Mouse (Mus musculus) CH12.LX (cell line): Measurements from ENCODE around the gene Brca1. TPM values are rescaled to one million over a fixed set of nuclear protein-coding genes. Genes with fewer than 3 reads are reported as not detected.
A peak's percentile ranks its signal among the peaks of the same experiment; 100 is the strongest.

Experiments used
- DNase-seq: peaks from one replicate; pipeline ENCODE4 v3.0.0-alpha.2; 2013; ENCODE audit errors: extremely low read depth
- H3K27ac ChIP-seq: 2 replicates; pipeline ENCODE4 v1.5.1; 2012; ENCODE audit warnings: low read depth, mild to moderate bottlenecking, control low read depth, moderate library complexity; ENCODE audit not compliant: insufficient read depth
- H3K27me3 ChIP-seq: replicated peaks from 2 replicates; pipeline ENCODE3; 2012; ENCODE audit warnings: inconsistent platforms
- H3K36me3 ChIP-seq, 2 experiments: replicated peaks in 1 of 2; 2 replicates each; pipeline versions ENCODE3 to v1.6.1; 2012; ENCODE audit warnings: inconsistent platforms in 1 of 2, low read length in 1 of 2, mild to moderate bottlenecking in 1 of 2, mixed read lengths in 1 of 2, moderate library complexity in 1 of 2; ENCODE audit not compliant: control insufficient read depth in 1 of 2, insufficient read depth in 1 of 2
- H3K4me1 ChIP-seq, 2 experiments: 2 replicates each; pipeline ENCODE4 v1.6.1; 2012; ENCODE audit warnings: inconsistent platforms in 1 of 2, moderate library complexity in 1 of 2; ENCODE audit not compliant: insufficient read depth in 2 of 2, control insufficient read depth in 1 of 2
- H3K4me2 ChIP-seq: 2 replicates; pipeline ENCODE4 v1.6.1; 2012; ENCODE audit warnings: low read depth, mild to moderate bottlenecking, control low read depth; ENCODE audit not compliant: poor library complexity, insufficient read depth, severe bottlenecking
- H3K4me3 ChIP-seq, 3 experiments: fragments of 150-350 bp in 1 of 3; sonication (generic) in 1 of 3; replicated peaks in 1 of 3; 2 replicates each; pipeline versions ENCODE3 to v1.5.1; 2011 to 2012; ENCODE audit warnings: low read depth in 2 of 3, low read length in 2 of 3, mild to moderate bottlenecking in 2 of 3, moderate library complexity in 2 of 3, control low read depth in 1 of 3, improper control_type of control experiment in 1 of 3, inconsistent platforms in 1 of 3, mixed read lengths in 1 of 3; ENCODE audit not compliant: poor library complexity in 1 of 3
- H3K79me2 ChIP-seq: replicated peaks from 2 replicates; pipeline ENCODE4 v1.6.1; 2012; ENCODE audit warnings: mild to moderate bottlenecking, moderate library complexity; ENCODE audit not compliant: control insufficient read depth, poor library complexity, insufficient read depth, severe bottlenecking; ENCODE audit errors: extremely low read depth
- H3K9ac ChIP-seq: 2 replicates; pipeline ENCODE4 v1.6.1; 2012; ENCODE audit warnings: low read depth, mild to moderate bottlenecking, control low read depth, moderate library complexity; ENCODE audit not compliant: insufficient read depth
- H3K9me3 ChIP-seq: replicated peaks from 2 replicates; pipeline ENCODE3; 2012; ENCODE audit warnings: low read length, inconsistent platforms, mixed read lengths
- BHLHE40 ChIP-seq: IDR thresholded peaks from 2 replicates; pipeline ENCODE4 v1.6.1; 2011; ENCODE audit warnings: mild to moderate bottlenecking, low read depth, low read length, improper control_type of control experiment
- CHD1 ChIP-seq: IDR thresholded peaks from 2 replicates; pipeline ENCODE4 v1.6.1; 2012; ENCODE audit warnings: low read depth, low read length, improper control_type of control experiment, inconsistent platforms
- CHD2 ChIP-seq: IDR thresholded peaks from 2 replicates; pipeline ENCODE4 v1.6.1; 2011; ENCODE audit warnings: low read length, improper control_type of control experiment
- CTCF ChIP-seq, 2 experiments: IDR thresholded peaks in 1 of 2; conservative IDR thresholded peaks in 1 of 2; 2 replicates each; pipeline ENCODE4 v1.5.1; 2011 to 2012; ENCODE audit warnings: low read depth in 2 of 2, low read length in 2 of 2, improper control_type of control experiment in 1 of 2, inconsistent platforms in 1 of 2, mild to moderate bottlenecking in 1 of 2, moderate library complexity in 1 of 2
- E2F4 ChIP-seq: IDR thresholded peaks from 2 replicates; pipeline ENCODE4 v1.6.1; 2011; ENCODE audit warnings: low read depth, low read length, improper control_type of control experiment; ENCODE audit not compliant: insufficient replicate concordance
- ELF1 ChIP-seq: IDR thresholded peaks from 2 replicates; pipeline ENCODE4 v1.6.1; 2014; ENCODE audit warnings: low read depth, mild to moderate bottlenecking, inconsistent platforms, low read length, improper control_type of control experiment
- EP300 ChIP-seq: IDR thresholded peaks from 2 replicates; pipeline ENCODE4 v1.6.1; 2011; ENCODE audit warnings: low read length, improper control_type of control experiment
- ETS1 ChIP-seq: conservative IDR thresholded peaks from 2 replicates; pipeline ENCODE4 v1.6.1; 2012; ENCODE audit warnings: low read depth, mild to moderate bottlenecking, inconsistent platforms, low read length, improper control_type of control experiment, moderate library complexity
- GABPA ChIP-seq: IDR thresholded peaks from 2 replicates; pipeline ENCODE4 v1.6.1; 2012; ENCODE audit warnings: low read depth, low read length, improper control_type of control experiment, inconsistent platforms; ENCODE audit not compliant: insufficient replicate concordance
- HCFC1 ChIP-seq: IDR thresholded peaks from 2 replicates; pipeline ENCODE4 v1.6.1; 2012; ENCODE audit warnings: low read depth, mild to moderate bottlenecking, inconsistent platforms, low read length, improper control_type of control experiment
- IRF4 ChIP-seq: IDR thresholded peaks from 2 replicates; pipeline ENCODE4 v1.6.1; 2014; ENCODE audit warnings: low read depth, mild to moderate bottlenecking, inconsistent platforms, low read length, improper control_type of control experiment
- JUN ChIP-seq: IDR thresholded peaks from 2 replicates; pipeline ENCODE4 v1.6.1; 2011; ENCODE audit warnings: low read depth, mild to moderate bottlenecking, low read length, improper control_type of control experiment, moderate library complexity; ENCODE audit not compliant: insufficient read depth
- JUND ChIP-seq: conservative IDR thresholded peaks from 2 replicates; pipeline ENCODE4 v1.6.1; 2011; ENCODE audit warnings: low read depth, low read length, improper control_type of control experiment
- KAT2A ChIP-seq: IDR thresholded peaks from 2 replicates; pipeline ENCODE4 v1.6.1; 2012; ENCODE audit warnings: low read length, improper control_type of control experiment, inconsistent platforms; ENCODE audit not compliant: insufficient replicate concordance
- MAFK ChIP-seq: IDR thresholded peaks from 2 replicates; pipeline ENCODE4 v1.6.1; 2011; ENCODE audit warnings: low read length, improper control_type of control experiment; ENCODE audit not compliant: insufficient replicate concordance
- MAX ChIP-seq: IDR thresholded peaks from 2 replicates; pipeline ENCODE4 v1.6.1; 2011; ENCODE audit warnings: low read length, improper control_type of control experiment
- MAZ ChIP-seq: IDR thresholded peaks from 2 replicates; pipeline ENCODE4 v1.6.1; 2012; ENCODE audit warnings: low read depth, mild to moderate bottlenecking, inconsistent platforms, low read length, improper control_type of control experiment, moderate library complexity
- MEF2A ChIP-seq: IDR thresholded peaks from 2 replicates; pipeline ENCODE4 v1.6.1; 2014; ENCODE audit warnings: low read depth, mild to moderate bottlenecking, inconsistent platforms, low read length, improper control_type of control experiment, borderline replicate concordance
- MXI1 ChIP-seq: IDR thresholded peaks from 2 replicates; pipeline ENCODE4 v1.6.1; 2011; ENCODE audit warnings: mild to moderate bottlenecking, low read depth, low read length, improper control_type of control experiment
- MYC ChIP-seq: IDR thresholded peaks from 2 replicates; pipeline ENCODE4 v1.6.1; 2011; ENCODE audit warnings: low read depth, mild to moderate bottlenecking, improper control_type of control experiment, low read length
- NELFE ChIP-seq: IDR thresholded peaks from 2 replicates; pipeline ENCODE4 v1.6.1; 2011; ENCODE audit warnings: low read depth, low read length, improper control_type of control experiment
- NRF1 ChIP-seq: IDR thresholded peaks from 2 replicates; pipeline ENCODE4 v1.6.1; 2014; ENCODE audit warnings: low read depth, mild to moderate bottlenecking, inconsistent platforms, low read length, improper control_type of control experiment, moderate library complexity
- PAX5 ChIP-seq: IDR thresholded peaks from 2 replicates; pipeline ENCODE4 v1.6.1; 2012; ENCODE audit warnings: low read length, inconsistent platforms, mixed read lengths
- POLR2A ChIP-seq: IDR thresholded peaks from 2 replicates; pipeline ENCODE4 v1.6.1; 2011; ENCODE audit warnings: low read depth, mild to moderate bottlenecking, improper control_type of control experiment, low read length
- POLR2AphosphoS2 ChIP-seq: IDR thresholded peaks from 2 replicates; pipeline ENCODE4 v1.6.1; 2011; ENCODE audit warnings: low read depth, low read length, improper control_type of control experiment
- RAD21 ChIP-seq: IDR thresholded peaks from 2 replicates; pipeline ENCODE4 v1.6.1; 2011; ENCODE audit warnings: low read depth, mild to moderate bottlenecking, low read length, improper control_type of control experiment, moderate library complexity
- RCOR1 ChIP-seq: conservative IDR thresholded peaks from 2 replicates; pipeline ENCODE4 v1.6.1; 2012; ENCODE audit warnings: low read depth, mild to moderate bottlenecking, inconsistent platforms, low read length, improper control_type of control experiment
- SIN3A ChIP-seq: IDR thresholded peaks from 2 replicates; pipeline ENCODE4 v1.6.1; 2012; ENCODE audit warnings: low read length, improper control_type of control experiment, inconsistent platforms
- SMC3 ChIP-seq: IDR thresholded peaks from 2 replicates; pipeline ENCODE4 v1.6.1; 2011; ENCODE audit warnings: low read depth, low read length, improper control_type of control experiment
- TBP ChIP-seq: conservative IDR thresholded peaks from 2 replicates; pipeline ENCODE4 v1.6.1; 2011; ENCODE audit warnings: low read depth, low read length, improper control_type of control experiment
- TCF12 ChIP-seq: IDR thresholded peaks from 2 replicates; pipeline ENCODE4 v1.6.1; 2014; ENCODE audit warnings: low read depth, mild to moderate bottlenecking, inconsistent platforms, low read length, improper control_type of control experiment
- UBTF ChIP-seq: IDR thresholded peaks from 2 replicates; pipeline ENCODE4 v1.6.1; 2012; ENCODE audit warnings: low read depth, mild to moderate bottlenecking, inconsistent platforms, low read length, improper control_type of control experiment, moderate library complexity
- USF1 ChIP-seq: IDR thresholded peaks from 2 replicates; pipeline ENCODE4 v1.6.1; 2014; ENCODE audit warnings: low read depth, mild to moderate bottlenecking, inconsistent platforms, low read length, improper control_type of control experiment
- USF2 ChIP-seq: conservative IDR thresholded peaks from 2 replicates; pipeline ENCODE4 v1.6.1; 2011; ENCODE audit warnings: low read depth, low read length, improper control_type of control experiment
- ZC3H11A ChIP-seq: IDR thresholded peaks from 2 replicates; pipeline ENCODE4 v1.6.1; 2012; ENCODE audit warnings: low read depth, mild to moderate bottlenecking, inconsistent platforms, low read length, improper control_type of control experiment
- ZKSCAN1 ChIP-seq: IDR thresholded peaks from 2 replicates; pipeline ENCODE4 v1.6.1; 2012; ENCODE audit warnings: low read depth, inconsistent platforms, low read length, improper control_type of control experiment, borderline replicate concordance
- ZMIZ1 ChIP-seq: IDR thresholded peaks from 2 replicates; pipeline ENCODE4 v1.6.1; 2012; ENCODE audit warnings: low read depth, mild to moderate bottlenecking, inconsistent platforms, low read length, improper control_type of control experiment
- ZNF384 ChIP-seq: IDR thresholded peaks from 2 replicates; pipeline ENCODE4 v1.6.1; 2012; ENCODE audit warnings: low read depth, low read length, improper control_type of control experiment, inconsistent platforms
- dilution Hi-C: fragments of 300-500 bp; cut with MboI; formaldehyde crosslinking; loops from 2 replicates; pipeline ENCODE4 v1.14.3; 2020; ENCODE audit warnings: low sequenced_read_pairs; ENCODE audit not compliant: extremely low pct_unique_long_range_greater_than_20kb, extremely low pct_ligation_motif_present
- in situ Hi-C: fragments of 300-500 bp; cut with MboI; formaldehyde crosslinking; loops from 3 replicates; pipeline ENCODE4 v1.14.3; 2019; ENCODE audit warnings: low sequenced_read_pairs, low pct_ligation_motif_present, low pct_unique_long_range_greater_than_20kb, mixed read lengths
- polyA plus RNA-seq: library from polyadenylated mRNA; unstranded; fragments of >175 nt; gene quantifications from 2 replicates; pipeline ENCODE4 v1.2.1, GENCODE M21; 2012; ENCODE audit warnings: low read depth; ENCODE audit not compliant: insufficient read length
- total RNA-seq, 2 experiments: library from RNA; depleted of rRNA; stranded (reverse); fragments of 300-350 nt in 1 of 2; fragments of >200 nt in 1 of 2; gene quantifications; 2 replicates each; pipeline ENCODE4 v1.2.3; 2012 to 2014

Brca1 gene
- total and polyA plus RNA-seq, 3 experiments: 31.3 to 37.5 (median 33.0) TPM

- peak overlapping the region; percentile 77 for H3K9ac ChIP-seq
- H3K4me2 ChIP-seq: peak overlapping the region; percentile 98
- peaks cover 76% of the 10 kb centered on the region for H3K79me2 ChIP-seq
- TF ChIP-seq RAD21: no peak
- TF ChIP-seq POLR2AphosphoS2: no peak
- TF ChIP-seq ZMIZ1: peak; percentile 27
- TF ChIP-seq ZC3H11A: no peak
- peak; percentile 59; the same call in 1 of the 2 replicates for TF ChIP-seq NELFE
- peak; percentile 91 for TF ChIP-seq CHD2
- TF ChIP-seq GABPA: no peak; the same call in 1 of the 2 replicates
- 0 out of 2 replicates have a peak, but pooled peaks have one; percentile 19 for TF ChIP-seq E2F4
- no peak for TF ChIP-seq MEF2A
- no peak for TF ChIP-seq UBTF
- peak; percentile 82 for TF ChIP-seq HCFC1
- no peak for TF ChIP-seq MYC
- TF ChIP-seq ZNF384: no peak
- no peak for TF ChIP-seq EP300
- 0 out of 4 replicates have a peak, but pooled peaks of 1 of the 2 experiments have one; percentile 14 for TF ChIP-seq CTCF (conservative IDR thresholded peaks at IDR 0.05 in 1 of 2, IDR thresholded peaks at IDR 0.05 in 1 of 2; ENCODE audit: low read depth in 2 of 2, low read length in 2 of 2)
- TF ChIP-seq SIN3A: peak; percentile 96; the same call in 1 of the 2 replicates
- no peak for TF ChIP-seq PAX5
- no peak for TF ChIP-seq MAZ
- peak; percentile 26 for TF ChIP-seq USF1
- TF ChIP-seq MAFK: no peak
- peak; percentile 83 for TF ChIP-seq ELF1
- no peak for TF ChIP-seq SMC3
- no peak for TF ChIP-seq JUND
- peak; percentile 32; the same call in 1 of the 2 replicates for TF ChIP-seq IRF4
- peak; percentile 60 for TF ChIP-seq ETS1
- TF ChIP-seq BHLHE40: no peak
- peak; percentile 63; the same call in 1 of the 2 replicates for TF ChIP-seq NRF1
- no peak for TF ChIP-seq ZKSCAN1
- TF ChIP-seq POLR2A: peak; percentile 78
- TF ChIP-seq JUN: no peak
- no peak; the same call in 1 of the 2 replicates for TF ChIP-seq RCOR1
- TF ChIP-seq MAX: peak; percentile 58; the same call in 1 of the 2 replicates
- peak; percentile 55; the same call in 1 of the 2 replicates for TF ChIP-seq CHD1
- peak; percentile 7; the same call in 1 of the 2 replicates for TF ChIP-seq TCF12
- TF ChIP-seq USF2: no peak; the same call in 1 of the 2 replicates
- TF ChIP-seq KAT2A: peak; percentile 89
- peak; percentile 6 for TF ChIP-seq MXI1
- 0 out of 2 replicates have a peak, but pooled peaks have one; percentile 64 for TF ChIP-seq TBP
- H3K4me1 ChIP-seq: peaks cover 6 to 52% of the 10 kb centered on the region in 2 experiments
- in situ Hi-C loops (no loop called here), dilution Hi-C loops (no loop called here)
- H3K9me3 ChIP-seq: no peaks in the 10 kb centered on the region
- peak overlapping the region; percentile 71 to 94 (median 80) for H3K4me3 ChIP-seq
- peak overlapping the region; percentile 94 for H3K27ac ChIP-seq
- peaks cover 8 to 41% of the 10 kb centered on the region in 2 experiments for H3K36me3 ChIP-seq
- H3K27me3 ChIP-seq: no peaks in the 10 kb centered on the region
- DNase-seq: peak; percentile 100
Observed at GRCm38 (mm10) chr11:101552476-101553300, 933 bp upstream of the Brca1 start.
